Mouse (Mus musculus) hindbrain, postnatal 0 days (tissue): ENCODE measurements around the gene Slc6a1. TPM values are rescaled to one million over a fixed set of nuclear protein-coding genes. Genes with fewer than 3 reads are reported as not detected.

Experiments used
- ATAC-seq: fragments of 200-750 bp; cut with Nextera tagmentation; 2 replicates; pipeline ENCODE4 v1.8.0; 2017; ENCODE audit warnings: mild to moderate bottlenecking, moderate TSS enrichment, moderate library complexity
- DNase-seq: peaks from one replicate; pipeline ENCODE4 v3.0.0-alpha.2; 2015; ENCODE audit warnings: low spot score
- H3K27ac ChIP-seq: fragments of 300-500 bp; sonication (generic); 2 replicates; pipeline ENCODE4 v1.5.1; 2014; ENCODE audit warnings: mild to moderate bottlenecking
- H3K27me3 ChIP-seq: fragments of 300-500 bp; sonication (generic); 2 replicates; pipeline ENCODE4 v1.6.1; 2014; ENCODE audit warnings: low read length, mixed read lengths; ENCODE audit not compliant: insufficient read depth
- H3K36me3 ChIP-seq: fragments of 300-500 bp; sonication (generic); 2 replicates; pipeline ENCODE4 v1.6.1; 2014; ENCODE audit warnings: low read length, mixed read lengths; ENCODE audit not compliant: insufficient read depth
- H3K4me1 ChIP-seq: fragments of 300-500 bp; sonication (generic); 2 replicates; pipeline ENCODE4 v1.6.1; 2014; ENCODE audit warnings: antibody characterized with exemption, low read length, mixed read lengths; ENCODE audit not compliant: insufficient read depth
- H3K4me2 ChIP-seq: fragments of 300-500 bp; sonication (generic); 2 replicates; pipeline ENCODE4 v1.6.1; 2014; ENCODE audit warnings: low read depth, mild to moderate bottlenecking, low read length, moderate library complexity, mixed read lengths
- H3K4me3 ChIP-seq: fragments of 300-500 bp; sonication (generic); 2 replicates; pipeline ENCODE4 v1.5.1; 2014; ENCODE audit warnings: low read length
- H3K9ac ChIP-seq: fragments of 300-500 bp; sonication (generic); replicated peaks from 2 replicates; pipeline ENCODE4 v1.6.1; 2014; ENCODE audit warnings: mild to moderate bottlenecking, low read length, moderate library complexity, mixed read lengths
- H3K9me3 ChIP-seq: fragments of 300-500 bp; sonication (generic); 2 replicates; pipeline ENCODE4 v1.6.1; 2016; ENCODE audit warnings: low read length, mixed read lengths
- CTCF ChIP-seq: IDR thresholded peaks from 2 replicates; pipeline ENCODE4 v1.5.1; 2016; ENCODE audit warnings: antibody characterized with exemption, control low read depth, low read depth
- WGBS: fragments of 180-500 bp; shearing (Covaris S2); extraction: QIAGEN DNeasy Blood & Tissue Kit; methylation state at CpG from one replicate; pipeline ENCODE4 v1.1.7; 2014; 5-methylcytosine and 5-hydroxymethylcytosine counted together
- polyA plus RNA-seq: library from polyadenylated mRNA; unstranded; fragments of >200 nt; fragmentation: Nextera tagmentation; extraction: Ambion mirVana; gene quantifications from 2 replicates; pipeline ENCODE4 v1.2.1, GENCODE M21; 2015
- total RNA-seq: library from RNA; depleted of rRNA; stranded (reverse); fragments of >200 nt; gene quantifications from 2 replicates; pipeline ENCODE4 v1.2.3, GENCODE M21; 2014; rRNA removed

Gene Slc6a1
- total RNA-seq (433 and 470 TPM in 2 replicates), polyA plus RNA-seq (176 and 177 TPM in 2 replicates)

GRCm38 (mm10) chr6:114282469-114283277 is at the start of gene Slc6a1:
Gene Slc6a1, plus strand, starts transcription at chr6:114282635.
- peak within 1 kb of the TSS; percentile 72 for H3K4me2 ChIP-seq
- DNase-seq (peak; percentile 91), ATAC-seq (peak; percentile 91)
- peaks cover 28% of the 10 kb centered on the region for H3K4me1 ChIP-seq
- H3K9ac ChIP-seq, result peak within 1 kb of the TSS; percentile 87
- H3K9me3 ChIP-seq, result no peaks in the 10 kb centered on the region
- H3K4me3 ChIP-seq, result peak within 1 kb of the TSS; percentile 76
- peak within 1 kb of the TSS; percentile 88 for H3K27ac ChIP-seq
- no peaks in the 10 kb centered on the region for H3K27me3 ChIP-seq
- TF ChIP-seq CTCF, result no peak
- no peaks in the 10 kb centered on the region for H3K36me3 ChIP-seq
- under 1% methylated on average over 50 of the region's 51 CpGs for WGBS

DNA sequence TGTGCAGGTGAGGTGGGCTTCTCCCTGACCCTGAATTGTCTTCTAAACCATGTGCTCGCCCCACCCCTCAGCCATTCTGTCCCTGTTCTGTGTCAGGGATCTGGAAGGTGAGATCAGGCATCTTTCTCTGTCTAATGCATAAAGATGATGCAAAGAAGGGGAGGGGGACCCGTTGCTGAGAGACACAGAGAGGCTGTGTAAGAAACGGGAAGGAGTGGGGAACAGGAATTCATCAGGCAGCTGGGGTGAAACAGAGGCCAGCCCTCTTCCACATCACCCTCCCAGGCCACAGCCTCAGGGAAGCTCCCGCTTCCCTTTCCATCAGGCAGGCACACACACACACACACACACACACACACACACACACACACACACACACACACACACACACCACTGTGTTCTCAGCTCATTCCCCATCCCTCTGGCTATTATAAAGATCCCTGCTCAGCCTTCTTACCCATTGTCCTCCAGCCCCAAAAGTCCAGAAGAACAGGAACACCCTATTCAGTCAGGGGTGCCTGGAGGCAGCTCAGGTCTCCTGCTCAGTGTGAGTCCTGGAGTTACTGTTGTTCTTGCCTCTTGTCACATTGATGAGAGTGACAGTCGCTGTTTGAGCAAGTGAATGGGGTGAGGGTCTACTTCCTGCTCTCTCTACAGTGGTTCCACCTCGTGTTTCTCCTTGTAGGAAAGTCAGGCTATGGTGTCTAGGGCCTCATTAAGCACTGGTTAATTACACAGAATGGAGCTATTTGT is 43.4 kb upstream of the Slc6a1 start:
- H3K9ac ChIP-seq, result no peak overlapping the region
- DNase-seq (no peak), ATAC-seq (peak; percentile 63)
- H3K4me1 ChIP-seq, result no peaks in the 10 kb centered on the region
- TF ChIP-seq CTCF, result no peak
- H3K4me3 ChIP-seq, result no peak overlapping the region
- H3K9me3 ChIP-seq, result no peaks in the 10 kb centered on the region
- no peak overlapping the region for H3K4me2 ChIP-seq
- H3K36me3 ChIP-seq, result no peaks in the 10 kb centered on the region
- no peaks in the 10 kb centered on the region for H3K27me3 ChIP-seq
- H3K27ac ChIP-seq, result peak overlapping the region; percentile 32; the same call in 1 of the 2 replicates
- 13% methylated on average over 6 of the region's 6 CpGs for WGBS

DNA sequence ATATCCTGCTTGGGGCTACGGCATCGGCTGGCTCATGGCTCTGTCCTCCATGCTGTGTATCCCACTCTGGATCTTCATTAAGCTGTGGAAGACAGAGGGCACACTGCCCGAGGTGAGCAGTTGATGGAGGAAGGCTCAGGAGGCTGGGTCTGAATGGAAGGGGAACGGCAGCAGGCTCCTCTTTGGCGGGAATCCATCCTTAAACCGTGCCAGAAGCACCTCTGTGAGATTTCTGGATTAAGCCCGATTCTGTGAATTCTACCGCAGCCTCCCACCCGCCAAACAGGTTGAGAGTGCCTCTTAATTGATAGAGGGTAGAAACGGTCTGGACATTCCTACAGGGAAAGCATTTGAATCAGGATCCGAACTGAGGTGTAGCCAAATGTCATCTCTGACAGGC is 36.8 kb upstream of the Slc6a1 start:
- no peak overlapping the region for H3K27ac ChIP-seq
- H3K4me1 ChIP-seq, result no peaks in the 10 kb centered on the region
- H3K27me3 ChIP-seq, result no peaks in the 10 kb centered on the region
- DNase-seq (peak; percentile 56), ATAC-seq (no peak)
- 38% methylated on average over 11 of the region's 11 CpGs for WGBS
- no peak for TF ChIP-seq CTCF
- H3K4me3 ChIP-seq, result no peak overlapping the region
- H3K36me3 ChIP-seq, result no peaks in the 10 kb centered on the region
- no peak overlapping the region for H3K4me2 ChIP-seq
- H3K9me3 ChIP-seq, result no peaks in the 10 kb centered on the region
- H3K9ac ChIP-seq, result no peak overlapping the region

DNA sequence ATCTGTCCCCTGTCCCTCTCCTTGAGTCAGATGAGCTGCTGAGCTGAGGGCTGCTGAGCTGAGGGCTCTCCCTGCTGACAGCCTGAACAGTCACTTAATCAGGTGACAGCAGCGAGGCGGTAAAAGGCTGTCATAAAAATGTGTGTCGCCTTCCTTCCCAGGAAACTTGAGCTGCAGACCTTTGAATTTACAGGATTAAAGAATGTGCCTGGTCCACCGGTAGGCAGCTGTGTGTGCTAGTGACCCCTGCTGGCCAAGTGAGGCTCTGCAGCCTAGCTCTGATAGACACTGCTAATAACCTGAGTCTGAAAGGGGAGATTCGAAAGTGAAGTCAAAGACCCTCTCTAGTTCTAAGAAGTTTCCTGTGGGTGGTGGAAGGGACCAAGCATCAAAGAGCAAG is 32.1 kb upstream of the Slc6a1 start:
- Histone ChIP-seq H3K4me3 (no peak overlapping the region), H3K9ac (no peak overlapping the region), H3K27ac (peak overlapping the region; percentile 18; the same call in 1 of the 2 replicates), H3K4me2 (no peak overlapping the region), H3K9me3 (no peaks in the 10 kb centered on the region), H3K27me3 (no peaks in the 10 kb centered on the region), H3K4me1 (no peaks in the 10 kb centered on the region), H3K36me3 (no peaks in the 10 kb centered on the region)
- WGBS, result 7% methylated on average over 5 of the region's 5 CpGs
- DNase-seq (peak; percentile 88), ATAC-seq (peak; percentile 69)
- TF ChIP-seq CTCF, result peak; percentile 98

DNA sequence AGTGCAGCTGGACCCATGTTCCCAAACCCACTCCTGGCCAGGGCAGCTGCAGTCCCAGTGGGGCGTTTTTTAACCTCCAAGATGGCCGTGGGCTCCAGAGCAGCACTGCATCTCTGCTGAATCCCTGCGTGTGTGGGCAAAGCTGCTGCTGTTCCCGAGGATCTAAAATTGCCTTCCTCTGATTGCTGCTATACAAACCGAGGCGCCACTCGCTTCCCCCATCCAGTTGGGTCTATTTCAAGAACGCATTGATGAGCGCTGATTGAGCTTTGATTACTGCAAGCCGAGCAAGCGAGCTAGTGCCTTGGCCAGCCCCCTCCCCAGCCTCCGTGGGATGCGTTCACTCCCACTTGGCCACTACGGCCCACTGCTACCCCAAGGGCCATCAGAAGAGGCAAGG is 27.5 kb upstream of the Slc6a1 start:
- ATAC-seq (no peak), DNase-seq (no peak)
- no peak for TF ChIP-seq CTCF
- H3K4me1 ChIP-seq, result peaks cover 23% of the 10 kb centered on the region
- no peak overlapping the region for H3K4me3 ChIP-seq
- H3K9me3 ChIP-seq, result no peaks in the 10 kb centered on the region
- H3K4me2 ChIP-seq, result no peak overlapping the region
- no peaks in the 10 kb centered on the region for H3K27me3 ChIP-seq
- H3K9ac ChIP-seq, result no peak overlapping the region
- no peaks in the 10 kb centered on the region for H3K36me3 ChIP-seq
- WGBS, result 69% methylated on average over 14 of the region's 14 CpGs
- peak overlapping the region; percentile 15; the same call in 1 of the 2 replicates for H3K27ac ChIP-seq

DNA sequence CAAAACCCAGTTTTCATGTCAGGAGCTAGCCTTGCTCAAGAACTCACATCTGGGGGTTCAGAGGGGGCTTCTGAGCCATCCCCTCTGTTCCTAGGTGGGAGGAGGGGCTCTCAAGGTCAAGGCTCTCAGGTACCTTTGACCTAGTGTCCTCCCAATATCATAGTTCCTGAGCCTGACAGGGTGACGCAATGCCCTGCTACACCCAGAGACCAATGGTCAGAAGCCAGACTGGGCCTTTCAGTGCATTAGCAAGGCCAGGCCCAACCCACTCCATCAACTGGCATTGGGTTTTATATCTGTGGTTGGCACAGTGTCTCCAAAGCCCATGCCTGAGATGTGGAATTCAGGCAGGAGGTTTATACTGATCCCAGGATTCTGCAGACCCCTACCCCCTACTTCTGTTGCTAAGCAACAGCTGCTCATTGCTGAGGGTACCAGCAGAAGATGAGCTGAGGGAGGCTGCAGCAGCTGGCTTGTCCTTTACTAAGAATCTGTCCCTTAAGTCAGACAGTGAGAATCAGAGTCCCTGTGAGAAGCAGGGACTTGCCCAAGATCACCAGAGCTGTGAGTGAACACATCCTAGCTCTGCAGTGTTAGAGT is 24.6 kb upstream of the Slc6a1 start:
- H3K4me1 ChIP-seq, result peaks cover 35% of the 10 kb centered on the region

More for the DNA sequence above, 24.6 kb upstream of the Slc6a1 start:
- 71% methylated on average over 1 of the region's 1 CpGs for WGBS
- H3K9ac ChIP-seq, result no peak overlapping the region; the same call in 1 of the 2 replicates
- ATAC-seq (peak; percentile 22; the same call in 1 of the 2 replicates), DNase-seq (peak; percentile 49)
- no peak for TF ChIP-seq CTCF
- H3K27me3 ChIP-seq, result no peaks in the 10 kb centered on the region
- H3K4me3 ChIP-seq, result no peak overlapping the region
- peak overlapping the region; percentile 64 for H3K27ac ChIP-seq
- H3K9me3 ChIP-seq, result no peaks in the 10 kb centered on the region
- H3K36me3 ChIP-seq, result no peaks in the 10 kb centered on the region
- no peak overlapping the region for H3K4me2 ChIP-seq
